In the genomic region with DNA sequence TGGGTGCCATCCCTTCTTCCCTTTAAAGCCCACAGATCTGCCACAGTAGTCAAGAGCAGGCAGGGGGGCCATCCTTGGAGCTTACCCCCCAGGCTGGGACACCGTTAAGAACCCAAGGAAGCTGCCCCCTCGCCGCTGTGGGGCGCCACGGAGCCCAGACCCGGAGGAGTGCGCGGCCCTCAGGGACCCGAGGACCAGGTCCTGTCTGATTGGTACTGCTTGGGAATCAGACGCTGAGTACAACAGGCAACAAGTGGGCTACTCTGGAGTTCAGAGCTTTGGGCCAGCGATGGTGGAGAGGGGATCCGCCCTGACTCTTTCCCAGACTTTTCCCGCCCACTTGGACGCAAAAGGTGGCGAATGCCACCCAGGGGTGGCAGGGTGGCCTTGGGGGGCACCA, we compare ENCODE assay signal across 9 mouse cellular contexts. TPM values are rescaled to one million over a fixed set of nuclear protein-coding genes. Genes with fewer than 3 reads are reported as not detected.
DNase-seq lines count a peak whose midpoint lies in the region; ATAC-seq and TF ChIP-seq lines count a peak whose summit lies in the region.
"Had no signal": no experiment of that assay in that cellular context is flagged by ENCODE, and none has a peak within 500 bp of the region (broad histone marks: within the 10 kb centered on the region; RNA-seq: fewer than 3 reads in every experiment).

No protein-coding gene starts in this region.

- intact Hi-C loops in gastrocnemius, adult 2 months (cut with DNase I), result no loop called here
- intact Hi-C loops in left cerebral cortex, postnatal 14 days (cut with DNase I), result no loop called here

- ATAC-seq in heart, embryonic 11.5 days (replicated peaks; ENCODE audit: insufficient number of reproducible peaks, low FRiP score, low TSS enrichment), result peak; percentile 19; the same call in 1 of the 2 replicates
- ATAC-seq in limb, embryonic 13.5 days (ENCODE audit: low FRiP score, low read depth), result no peak
- ATAC-seq in midbrain, embryonic 16.5 days, result peak; percentile 48; the same call in 1 of the 2 replicates
- no peak for ATAC-seq in inflammation-experienced regulatory T-cells, adult 6 months

- no peaks in the 10 kb centered on the region for H3K9me3 ChIP-seq in heart, embryonic 11.5 days (replicated peaks; ENCODE audit: control insufficient read depth, low read length)
- H3K9me3 ChIP-seq in limb, embryonic 13.5 days, result no peaks in the 10 kb centered on the region
- no peaks in the 10 kb centered on the region for H3K9me3 ChIP-seq in midbrain, embryonic 16.5 days (replicated peaks; ENCODE audit: control insufficient read depth, low read length, poor library complexity, severe bottlenecking)

- peak overlapping the region; percentile 86 for H3K27ac ChIP-seq in gastrocnemius, adult 2 months
- peak overlapping the region; percentile 4; the same call in 1 of the 2 replicates for H3K27ac ChIP-seq in heart, embryonic 11.5 days (ENCODE audit: low read depth, low read length)
- no peak overlapping the region for H3K27ac ChIP-seq in limb, embryonic 13.5 days
- no peak overlapping the region for H3K27ac ChIP-seq in midbrain, embryonic 16.5 days (ENCODE audit: low read length)

- H3K36me3 ChIP-seq in heart, embryonic 11.5 days (ENCODE audit: control insufficient read depth, insufficient read depth, low read length), result no peaks in the 10 kb centered on the region
- no peaks in the 10 kb centered on the region for H3K36me3 ChIP-seq in limb, embryonic 13.5 days
- no peaks in the 10 kb centered on the region for H3K36me3 ChIP-seq in midbrain, embryonic 16.5 days (ENCODE audit: control insufficient read depth, insufficient read depth, low read length)

- WGBS in heart, embryonic 11.5 days (ENCODE audit: insufficient replicate concordance), result 4% methylated on average over 15 of the region's 15 CpGs
- WGBS in limb, embryonic 13.5 days, result 5% methylated on average over 15 of the region's 15 CpGs
- WGBS in midbrain, embryonic 16.5 days, result 2% methylated on average over 15 of the region's 15 CpGs

- no peaks in the 10 kb centered on the region for H3K27me3 ChIP-seq in heart, embryonic 11.5 days (ENCODE audit: control insufficient read depth, insufficient read depth, low read length)
- H3K27me3 ChIP-seq in limb, embryonic 13.5 days, result 0 out of 2 replicates have a peak, but pooled peaks cover 4% of the 10 kb centered on the region
- peaks cover 20% of the 10 kb centered on the region for H3K27me3 ChIP-seq in midbrain, embryonic 16.5 days (ENCODE audit: control insufficient read depth, insufficient read depth, low read depth, low read length)

- H3K9ac ChIP-seq in heart, embryonic 11.5 days (ENCODE audit: low read depth, low read length), result peak overlapping the region; percentile 75
- peak overlapping the region; percentile 72 for H3K9ac ChIP-seq in limb, embryonic 13.5 days
- peak overlapping the region; percentile 64; the same call in 1 of the 2 replicates for H3K9ac ChIP-seq in midbrain, embryonic 16.5 days (ENCODE audit: low read depth, low read length)

- H3K4me2 ChIP-seq in heart, embryonic 11.5 days, result peak overlapping the region; percentile 75
- peak overlapping the region; percentile 82 for H3K4me2 ChIP-seq in limb, embryonic 13.5 days (replicated peaks)
- peak overlapping the region; percentile 93 for H3K4me2 ChIP-seq in midbrain, embryonic 16.5 days (ENCODE audit: low read length)

- peak; percentile 41 for TF ChIP-seq CTCF in gastrocnemius, adult 2 months (IDR thresholded peaks at IDR 0.05)

- H3K4me3 ChIP-seq in gastrocnemius, adult 2 months, result peak overlapping the region; percentile 87
- peak overlapping the region; percentile 65 for H3K4me3 ChIP-seq in heart, embryonic 11.5 days (ENCODE audit: low read depth, low read length)
- H3K4me3 ChIP-seq in limb, embryonic 13.5 days, result peak overlapping the region; percentile 60
- H3K4me3 ChIP-seq in midbrain, embryonic 16.5 days (ENCODE audit: low read depth, low read length), result peak overlapping the region; percentile 47

- peaks cover 17% of the 10 kb centered on the region for H3K4me1 ChIP-seq in heart, embryonic 11.5 days (ENCODE audit: control insufficient read depth, insufficient read depth, low read length)
- peaks cover 35% of the 10 kb centered on the region for H3K4me1 ChIP-seq in limb, embryonic 13.5 days
- peaks cover 10% of the 10 kb centered on the region for H3K4me1 ChIP-seq in midbrain, embryonic 16.5 days (ENCODE audit: control insufficient read depth, insufficient read depth, low read length)

- peak; percentile 42 for DNase-seq in gastrocnemius, adult 2 months
- DNase-seq in gastrocnemius, adult 18-20 months (ENCODE audit: low spot score), result no peak
- peak; percentile 9 for DNase-seq in adrenal gland, postnatal 25 days
- no peak for DNase-seq in left cerebral cortex, postnatal 14 days (ENCODE audit: low spot score in 2 of 2)

RNA-seq across cellular contexts. Expression of gene Emp2, which starts 0.5 kb away (rescaled TPM):
- 1 to 10 TPM; 4.2 to 6.7 TPM for total RNA-seq in gastrocnemius, adult 2 months (2021)
- total RNA-seq in gastrocnemius, adult 18-20 months (2021), result 1 to 10 TPM; 4.0 to 5.6 TPM
- total RNA-seq in adrenal gland, postnatal 25 days (2021), result 4.3 and 4.7 TPM in 2 replicates
- 21.9 and 24.7 TPM in 2 replicates for polyA plus RNA-seq in heart, embryonic 11.5 days (2014; fragmentation: Nextera tagmentation; extraction: Ambion mirVana)
- polyA plus RNA-seq in limb, embryonic 13.5 days (2015; fragmentation: Nextera tagmentation; extraction: Ambion mirVana), result 20.4 and 22.5 TPM in 2 replicates
- 10.8 and 18.8 TPM in 2 replicates for polyA plus RNA-seq in midbrain, embryonic 16.5 days (2015; fragmentation: Nextera tagmentation; extraction: Ambion mirVana)
- polyA plus RNA-seq in inflammation-experienced regulatory T-cells, adult 6 months (2017; shearing (Covaris generic)), result under 1 TPM in 1 of 3 experiments, not detected in 2; 0.07 TPM
- 10 to 100 TPM; 19.8 to 22.7 TPM for total RNA-seq in left cerebral cortex, postnatal 14 days (2021)
- total RNA-seq: CH12.LX had no signal

Comparison
In these comparisons a context has a peak if more than half of its experiments do, and no peak if none do; other contexts are left out.
1. DNase-seq: peak in gastrocnemius, adult 2 months (single experiment) and adrenal gland, postnatal 25 days (single experiment); none in gastrocnemius, adult 18-20 months (single experiment) and left cerebral cortex, postnatal 14 days (0 of 2).
2. H3K27ac ChIP-seq: peak in gastrocnemius, adult 2 months (single experiment) and heart, embryonic 11.5 days (single experiment); none in limb, embryonic 13.5 days (single experiment) and midbrain, embryonic 16.5 days (single experiment).
3. ATAC-seq: peak in heart, embryonic 11.5 days (single experiment) and midbrain, embryonic 16.5 days (single experiment); none in limb, embryonic 13.5 days (single experiment) and inflammation-experienced regulatory T-cells, adult 6 months (single experiment).
4. Peak in every context shown above with its lines, with median percentiles within 50 percentile points of each other: H3K4me3 ChIP-seq, H3K4me2 ChIP-seq and H3K9ac ChIP-seq.